Mouse (Mus musculus): ENCODE results near the gene Rabgap1l. TPM values are rescaled to one million over a fixed set of nuclear protein-coding genes. Genes with fewer than 3 reads are reported as not detected.

Gene Rabgap1l
- polyA plus RNA-seq, 1 experiment from 2014 or later, result 18.7 TPM

DNA sequence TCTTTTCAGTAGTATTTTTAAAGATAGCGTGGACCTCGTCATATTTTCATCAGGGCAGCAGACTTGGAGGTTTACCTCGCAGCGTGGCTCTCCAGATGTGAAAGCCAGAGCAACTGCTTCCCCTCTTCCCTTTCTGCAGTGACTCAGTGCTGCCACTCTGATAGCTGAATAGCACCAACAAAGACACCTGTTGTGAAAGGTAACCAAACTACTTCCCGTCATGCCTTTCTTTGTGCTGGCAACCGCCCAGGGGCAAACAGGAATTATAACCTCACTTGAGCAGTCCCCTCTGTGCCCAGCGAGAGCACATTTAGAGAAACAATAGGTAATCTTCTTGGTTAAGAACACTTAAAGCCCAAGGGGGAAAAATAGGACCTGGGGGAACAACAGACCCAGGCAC, 484.0 kb downstream of the Rabgap1l start:
- H3K27me3 ChIP-seq, result no peaks in the 10 kb centered on the region
- no peaks in the 10 kb centered on the region for H3K9me3 ChIP-seq
- no peaks in the 10 kb centered on the region for H3K36me3 ChIP-seq
- 29% methylated on average over 7 of the region's 7 CpGs for WGBS
- H3K4me1 ChIP-seq, result peaks cover 10% of the 10 kb centered on the region
- no peak overlapping the region for H3K9ac ChIP-seq
- H3K4me2 ChIP-seq (replicated peaks), result 0 out of 2 replicates have a peak overlapping the region, but pooled peaks have one; percentile 1
- H3K4me3 ChIP-seq, result no peak overlapping the region
- no peak for ATAC-seq (ENCODE audit: low FRiP score, low read depth)
- H3K27ac ChIP-seq, result no peak overlapping the region

DNA sequence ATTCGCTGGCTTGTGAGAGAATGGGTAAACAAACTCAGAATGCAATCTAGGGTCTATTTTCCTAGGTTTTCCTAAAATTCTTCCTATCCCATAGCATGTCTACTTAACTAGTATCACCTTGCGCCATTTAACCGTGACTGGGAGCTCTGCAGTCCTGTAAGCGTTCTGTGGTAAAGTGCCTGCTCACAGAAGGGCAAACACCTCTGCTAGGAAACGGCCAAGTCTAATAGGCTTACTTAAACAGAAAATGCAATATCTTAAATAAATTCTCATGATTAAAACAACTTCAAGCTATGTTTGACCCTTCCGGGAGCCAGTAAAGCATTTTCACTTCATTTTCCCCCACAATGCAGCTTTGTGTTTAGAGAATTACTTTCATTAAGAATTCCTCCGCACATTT, 484.5 kb downstream of the Rabgap1l start:
- no peak overlapping the region for H3K9ac ChIP-seq
- no peaks in the 10 kb centered on the region for H3K27me3 ChIP-seq
- ATAC-seq (ENCODE audit: low FRiP score, low read depth), result no peak
- no peaks in the 10 kb centered on the region for H3K36me3 ChIP-seq
- no peak overlapping the region for H3K4me2 ChIP-seq (replicated peaks)
- WGBS, result 72% methylated on average over 7 of the region's 7 CpGs
- H3K27ac ChIP-seq, result no peak overlapping the region
- no peaks in the 10 kb centered on the region for H3K9me3 ChIP-seq
- no peak overlapping the region for H3K4me3 ChIP-seq
- H3K4me1 ChIP-seq, result peaks cover 10% of the 10 kb centered on the region

DNA sequence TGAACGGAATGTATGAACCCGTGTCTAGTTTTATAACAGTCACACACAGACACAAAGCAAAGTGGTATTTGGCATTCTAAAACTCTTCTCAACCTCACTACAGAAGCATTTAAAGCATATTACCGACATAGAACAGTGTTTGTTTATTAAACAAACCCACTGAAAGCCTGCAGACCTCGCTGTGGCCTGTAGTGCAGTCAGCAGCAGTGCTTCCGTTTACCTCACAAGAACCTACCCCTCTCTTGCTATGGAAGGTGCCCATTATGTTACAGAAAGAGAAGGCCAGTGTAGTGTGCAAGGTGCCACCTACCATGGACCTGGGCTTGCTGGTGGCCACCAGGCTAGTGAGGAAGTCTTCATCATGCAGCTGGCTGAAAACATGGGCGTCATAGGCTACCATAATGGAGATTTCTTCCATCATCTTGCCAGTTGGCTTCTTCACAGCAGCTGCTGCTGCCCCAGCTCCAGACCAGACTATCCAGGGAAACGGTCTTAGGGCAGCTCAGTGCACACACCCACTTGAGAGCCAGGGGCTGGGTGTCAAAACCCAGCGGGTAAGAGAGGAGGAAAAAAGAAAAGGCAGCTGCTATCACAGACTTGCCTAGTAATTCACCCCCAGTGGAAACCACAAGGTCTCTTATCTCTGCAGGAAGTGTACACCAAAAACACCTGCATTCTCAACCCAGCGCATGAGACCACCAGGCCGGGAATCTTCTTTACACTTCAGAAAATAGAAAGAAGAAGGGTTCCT, 486.0 kb downstream of the Rabgap1l start:
- H3K4me1 ChIP-seq, result peaks cover 10% of the 10 kb centered on the region; the same call in 1 of the 2 replicates
- WGBS, result 62% methylated on average over 10 of the region's 10 CpGs
- H3K4me2 ChIP-seq (replicated peaks), result no peak overlapping the region
- H3K4me3 ChIP-seq, result no peak overlapping the region
- no peaks in the 10 kb centered on the region for H3K9me3 ChIP-seq
- no peak overlapping the region for H3K9ac ChIP-seq
- no peaks in the 10 kb centered on the region for H3K27me3 ChIP-seq
- H3K36me3 ChIP-seq, result no peaks in the 10 kb centered on the region
- no peak overlapping the region for H3K27ac ChIP-seq
- no peak for ATAC-seq (ENCODE audit: low FRiP score, low read depth)

DNA sequence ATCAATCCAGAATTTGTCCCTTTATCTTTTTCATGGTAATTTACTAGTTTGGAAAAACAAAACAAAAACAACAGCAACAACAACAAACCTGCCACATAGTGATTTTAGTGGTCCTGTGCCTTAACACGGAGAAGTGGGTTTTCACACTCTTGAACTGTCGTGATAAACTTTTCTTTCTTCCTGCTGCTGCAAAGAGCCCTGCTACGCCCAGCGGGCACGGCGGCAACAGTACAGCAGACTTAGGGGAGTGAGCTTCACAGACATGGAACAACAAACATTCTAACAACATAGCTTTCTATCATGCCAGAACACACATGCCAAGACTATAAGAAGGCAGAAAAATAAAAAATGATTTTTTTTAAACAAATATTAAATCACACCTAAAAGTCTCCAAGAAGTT, 486.7 kb downstream of the Rabgap1l start:
- no peak for ATAC-seq (ENCODE audit: low FRiP score, low read depth)
- 73% methylated on average over 6 of the region's 6 CpGs for WGBS
- H3K4me2 ChIP-seq (replicated peaks), result no peak overlapping the region

DNA sequence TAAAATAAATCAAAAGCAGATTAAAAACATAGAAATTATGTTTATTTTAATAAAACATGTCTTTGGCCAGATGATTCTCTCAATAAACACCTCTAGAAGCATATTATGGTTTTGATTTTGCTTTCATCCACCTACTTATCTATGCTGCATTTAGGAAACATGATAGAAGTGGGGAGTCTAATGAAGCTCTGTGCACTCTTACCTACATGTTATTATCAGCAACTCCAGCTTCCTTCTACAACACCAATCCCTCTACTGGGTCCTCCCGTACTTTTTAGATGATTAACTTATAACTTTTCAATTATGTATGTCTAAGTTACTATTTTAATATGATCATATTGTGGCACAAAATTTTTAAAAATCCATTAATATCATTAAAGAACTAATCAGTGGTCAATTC, 487.2 kb downstream of the Rabgap1l start:
- Histone ChIP-seq H3K27me3 (no peaks in the 10 kb centered on the region), H3K27ac (no peak overlapping the region), H3K4me1 (peaks cover 10% of the 10 kb centered on the region; the same call in 1 of the 2 replicates), H3K36me3 (no peaks in the 10 kb centered on the region), H3K9ac (no peak overlapping the region), H3K4me3 (no peak overlapping the region), H3K4me2 (replicated peaks) (no peak overlapping the region), H3K9me3 (no peaks in the 10 kb centered on the region)
- ATAC-seq (ENCODE audit: low FRiP score, low read depth), result no peak
- WGBS, result 91% methylated on average over 1 of the region's 1 CpGs

More for the DNA sequence above, 486.7 kb downstream of the Rabgap1l start:
- Histone ChIP-seq H3K9ac (no peak overlapping the region), H3K4me3 (no peak overlapping the region), H3K27ac (no peak overlapping the region), H3K9me3 (no peaks in the 10 kb centered on the region), H3K4me1 (peaks cover 10% of the 10 kb centered on the region; the same call in 1 of the 2 replicates), H3K36me3 (no peaks in the 10 kb centered on the region), H3K27me3 (no peaks in the 10 kb centered on the region)

DNA sequence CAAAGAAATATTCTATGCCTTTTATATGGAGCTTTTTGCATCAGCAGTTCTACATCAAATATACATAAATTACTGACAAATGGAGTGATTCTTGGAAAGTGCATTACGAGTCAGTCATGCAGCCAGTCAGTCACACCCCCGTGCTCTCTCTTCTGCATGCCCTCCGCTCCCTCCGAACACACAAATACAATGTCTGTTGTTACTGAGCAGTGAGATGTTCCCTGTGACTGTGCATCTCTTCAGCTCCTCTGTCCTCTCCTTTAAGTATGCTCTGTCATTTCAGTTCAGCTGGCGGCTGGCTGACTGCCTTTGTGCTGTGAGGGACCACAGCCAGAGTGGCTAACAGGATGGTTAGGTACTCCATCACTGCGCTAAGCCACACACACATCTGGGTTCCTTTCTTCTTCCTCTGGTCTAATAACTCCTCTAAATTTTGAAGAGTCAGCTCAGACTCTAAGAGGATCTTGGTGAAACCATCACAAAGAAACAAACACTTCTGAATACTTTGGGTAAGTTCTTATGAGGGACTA, 488.0 kb downstream of the Rabgap1l start:
- Histone ChIP-seq H3K4me1 (peaks cover 10% of the 10 kb centered on the region; the same call in 1 of the 2 replicates), H3K27ac (no peak overlapping the region), H3K9me3 (no peaks in the 10 kb centered on the region), H3K27me3 (no peaks in the 10 kb centered on the region), H3K4me2 (replicated peaks) (no peak overlapping the region), H3K36me3 (no peaks in the 10 kb centered on the region), H3K9ac (no peak overlapping the region), H3K4me3 (no peak overlapping the region)
- no peak for ATAC-seq (ENCODE audit: low FRiP score, low read depth)
- 86% methylated on average over 6 of the region's 6 CpGs for WGBS

DNA sequence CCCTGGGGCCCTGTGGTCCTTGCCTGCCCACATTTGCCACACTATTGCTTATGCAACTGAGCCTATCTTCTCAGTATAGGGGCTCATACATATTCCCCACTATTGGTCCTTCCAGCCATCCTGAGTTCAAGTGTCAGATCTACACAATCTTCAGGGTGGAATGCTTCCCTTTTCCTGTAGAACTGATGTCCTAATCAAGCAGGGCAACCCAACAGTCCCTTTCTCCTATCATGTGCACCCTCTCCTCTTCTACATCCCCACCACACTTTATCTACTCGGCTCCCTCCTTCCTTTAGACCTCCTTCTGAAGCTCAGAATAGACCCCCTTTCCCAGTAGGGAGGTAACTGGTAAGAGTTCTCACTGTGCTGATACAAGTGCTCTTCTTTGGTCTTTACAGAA, 490.7 kb downstream of the Rabgap1l start:
- H3K27ac ChIP-seq, result no peak overlapping the region
- no peaks in the 10 kb centered on the region for H3K27me3 ChIP-seq
- no peaks in the 10 kb centered on the region for H3K4me1 ChIP-seq
- no peaks in the 10 kb centered on the region for H3K9me3 ChIP-seq
- H3K9ac ChIP-seq, result no peak overlapping the region
- no peak for ATAC-seq (ENCODE audit: low FRiP score, low read depth)
- no peak overlapping the region for H3K4me3 ChIP-seq
- no peaks in the 10 kb centered on the region for H3K36me3 ChIP-seq
- H3K4me2 ChIP-seq (replicated peaks), result no peak overlapping the region
- WGBS, result 84% methylated on average over 1 of the region's 1 CpGs

DNA sequence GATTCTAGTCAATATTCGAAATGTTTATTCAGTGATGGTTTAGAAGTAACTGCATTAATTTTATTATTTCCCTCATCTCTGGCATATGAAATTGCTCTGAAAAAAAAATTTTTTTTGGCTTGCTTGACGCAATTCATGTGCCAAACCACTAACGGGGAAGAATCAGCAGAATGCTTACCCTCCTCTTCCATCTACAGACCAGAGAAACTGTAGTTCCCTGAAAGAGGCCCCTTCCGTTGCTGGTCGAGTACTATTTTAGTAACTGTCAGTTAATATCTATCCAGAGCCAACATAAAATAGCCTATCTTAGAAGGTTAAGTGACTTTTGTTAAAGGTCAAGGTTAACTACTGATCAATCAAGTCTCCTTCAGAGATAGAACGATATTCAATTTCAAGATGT, 491.9 kb downstream of the Rabgap1l start:
- Histone ChIP-seq H3K27ac (no peak overlapping the region), H3K36me3 (no peaks in the 10 kb centered on the region), H3K27me3 (no peaks in the 10 kb centered on the region), H3K9ac (no peak overlapping the region), H3K4me2 (replicated peaks) (no peak overlapping the region), H3K4me3 (no peak overlapping the region), H3K4me1 (no peaks in the 10 kb centered on the region), H3K9me3 (no peaks in the 10 kb centered on the region)
- WGBS, result 88% methylated on average over 6 of the region's 6 CpGs
- no peak for ATAC-seq (ENCODE audit: low FRiP score, low read depth)

DNA sequence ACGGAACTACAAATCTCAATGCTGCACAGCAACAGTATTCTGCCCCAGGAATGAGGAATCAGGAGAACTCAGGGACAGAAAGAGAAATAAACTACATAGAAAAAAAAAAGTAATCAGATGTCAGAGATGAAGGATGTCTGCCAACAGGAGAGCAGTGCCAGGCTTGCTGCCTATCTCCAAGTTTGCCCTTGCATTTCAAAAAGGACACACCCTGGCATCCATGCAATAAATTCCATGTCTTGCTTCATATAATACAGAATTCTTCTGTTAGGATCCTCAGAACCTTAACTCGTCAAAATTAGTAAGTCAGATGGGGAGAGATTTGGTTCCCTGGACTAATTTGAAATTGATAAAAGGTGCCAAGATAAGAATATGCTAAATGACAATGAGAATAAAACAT, 492.3 kb downstream of the Rabgap1l start:
- H3K9me3 ChIP-seq, result no peaks in the 10 kb centered on the region
- 90% methylated on average over 2 of the region's 2 CpGs for WGBS
- H3K4me3 ChIP-seq, result no peak overlapping the region
- no peaks in the 10 kb centered on the region for H3K4me1 ChIP-seq
- ATAC-seq (ENCODE audit: low FRiP score, low read depth), result no peak
- H3K27ac ChIP-seq, result no peak overlapping the region
- H3K4me2 ChIP-seq (replicated peaks), result no peak overlapping the region
- H3K9ac ChIP-seq, result no peak overlapping the region
- H3K36me3 ChIP-seq, result no peaks in the 10 kb centered on the region
- H3K27me3 ChIP-seq, result no peaks in the 10 kb centered on the region

DNA sequence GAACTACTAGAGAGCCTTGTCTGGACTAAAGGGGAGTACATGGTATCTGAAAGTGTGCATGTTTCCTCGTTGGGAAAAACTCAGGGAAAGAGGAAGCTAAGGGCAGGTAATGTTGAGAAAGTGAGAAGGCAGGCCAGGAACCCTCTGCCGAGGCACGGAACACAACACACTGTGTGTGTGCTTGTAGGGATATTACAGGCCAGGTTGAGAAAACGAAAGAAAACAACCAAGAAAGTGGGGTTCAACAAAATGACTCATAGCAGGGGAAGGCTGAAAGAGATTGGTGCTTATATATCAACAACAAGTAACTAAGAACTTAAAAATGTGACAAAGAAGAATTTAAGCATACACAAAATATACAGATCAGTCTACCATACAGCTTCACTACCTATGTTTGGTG, 493.0 kb downstream of the Rabgap1l start:
- H3K4me1 ChIP-seq, result no peaks in the 10 kb centered on the region
- H3K36me3 ChIP-seq, result no peaks in the 10 kb centered on the region
- no peak overlapping the region for H3K4me2 ChIP-seq (replicated peaks)
- WGBS, result 80% methylated on average over 4 of the region's 4 CpGs
- no peak overlapping the region for H3K4me3 ChIP-seq
- H3K27ac ChIP-seq, result no peak overlapping the region
- H3K9me3 ChIP-seq, result no peaks in the 10 kb centered on the region
- no peak overlapping the region for H3K9ac ChIP-seq
- H3K27me3 ChIP-seq, result no peaks in the 10 kb centered on the region
- ATAC-seq (ENCODE audit: low FRiP score, low read depth), result no peak

DNA sequence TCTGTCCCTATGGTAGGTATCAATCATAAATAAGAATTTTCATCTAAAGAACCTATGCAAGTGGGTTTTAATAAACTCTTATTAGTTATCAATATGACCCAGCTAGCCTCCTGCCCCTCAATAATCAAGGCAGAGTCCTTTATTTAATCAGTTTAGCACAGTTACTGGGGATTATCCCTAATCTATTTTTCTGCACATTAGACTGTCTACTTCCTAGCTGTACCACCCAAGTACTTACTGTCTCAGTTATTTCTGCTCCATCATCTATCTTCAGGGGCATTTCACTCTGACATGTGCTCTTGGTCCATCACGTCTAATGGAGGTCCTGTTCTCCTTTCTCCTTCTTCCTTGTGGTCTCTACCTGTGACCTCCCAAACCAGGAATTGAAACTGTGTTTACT, 494.1 kb downstream of the Rabgap1l start:
- Histone ChIP-seq H3K27ac (no peak overlapping the region), H3K9me3 (no peaks in the 10 kb centered on the region), H3K4me1 (no peaks in the 10 kb centered on the region), H3K27me3 (no peaks in the 10 kb centered on the region), H3K36me3 (no peaks in the 10 kb centered on the region), H3K9ac (no peak overlapping the region), H3K4me3 (no peak overlapping the region), H3K4me2 (replicated peaks) (no peak overlapping the region)
- WGBS, result 79% methylated on average over 1 of the region's 1 CpGs
- no peak for ATAC-seq (ENCODE audit: low FRiP score, low read depth)

DNA sequence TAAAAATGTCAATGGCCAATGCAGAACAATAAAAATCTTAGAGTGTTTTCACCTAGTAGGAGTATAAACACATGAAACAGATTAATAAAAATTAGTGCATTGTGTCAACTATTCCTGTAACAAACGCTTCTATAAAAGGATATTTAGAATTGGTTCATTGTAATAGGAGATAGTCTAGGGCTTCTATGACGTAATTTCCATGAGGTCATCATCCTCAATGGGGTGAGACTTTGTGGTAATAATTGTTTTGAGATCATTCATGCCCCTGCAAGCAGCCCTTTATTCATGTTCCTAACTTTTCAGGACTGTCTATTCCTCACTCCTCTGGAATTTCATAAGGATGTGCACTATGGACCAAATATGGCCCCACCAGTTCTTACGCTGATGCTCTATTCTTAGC, 495.3 kb downstream of the Rabgap1l start:
- ATAC-seq (ENCODE audit: low FRiP score, low read depth), result no peak

DNA sequence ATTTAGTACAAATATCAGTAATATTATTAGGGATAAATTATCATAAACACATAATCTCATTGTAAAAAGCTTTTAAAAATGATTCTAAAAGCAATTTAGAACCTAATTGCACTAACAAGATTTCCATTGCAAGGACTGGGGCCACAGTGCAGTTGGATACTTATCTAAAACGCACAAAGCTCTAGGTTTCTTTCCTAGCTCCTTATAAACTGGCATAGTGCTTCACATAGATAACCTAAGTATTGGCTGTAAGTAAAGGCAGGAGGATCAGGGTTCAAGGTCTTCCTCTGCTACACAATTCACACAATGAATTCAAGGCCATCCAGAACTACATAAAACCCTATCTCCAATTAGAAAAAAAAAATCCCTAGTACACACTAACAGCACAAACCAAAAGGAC, 497.7 kb downstream of the Rabgap1l start:
- ATAC-seq (ENCODE audit: low FRiP score, low read depth), result no peak
- Histone ChIP-seq H3K27ac (no peak overlapping the region), H3K4me3 (no peak overlapping the region), H3K9ac (no peak overlapping the region), H3K36me3 (no peaks in the 10 kb centered on the region), H3K4me2 (replicated peaks) (no peak overlapping the region), H3K9me3 (no peaks in the 10 kb centered on the region), H3K27me3 (no peaks in the 10 kb centered on the region), H3K4me1 (no peaks in the 10 kb centered on the region)
- 87% methylated on average over 1 of the region's 1 CpGs for WGBS

More for the DNA sequence above, 495.3 kb downstream of the Rabgap1l start:
- Histone ChIP-seq H3K4me3 (no peak overlapping the region), H3K4me1 (no peaks in the 10 kb centered on the region), H3K27me3 (no peaks in the 10 kb centered on the region), H3K36me3 (no peaks in the 10 kb centered on the region), H3K4me2 (replicated peaks) (no peak overlapping the region), H3K27ac (no peak overlapping the region), H3K9me3 (no peaks in the 10 kb centered on the region), H3K9ac (no peak overlapping the region)
- WGBS, result 89% methylated on average over 3 of the region's 3 CpGs
